Mouse (Mus musculus) cerebellum, adult 8-10 months (tissue): ENCODE results near the gene Zfp282.

Source experiments
- DNase-seq: peaks from one replicate; pipeline ENCODE4 v3.0.0; 2022

Gene Zfp282

GRCm38 (mm10) chr6:47904361-47904760 lies 27.4 kb downstream of the Zfp282 start:
- no peak for DNase-seq

- DNase-seq, result no peak
Measured at GRCm38 (mm10) chr6:47904917-47905695, 28.1 kb downstream of the Zfp282 start.

GRCm38 (mm10) chr6:47906326-47906725 lies 29.3 kb downstream of the Zfp282 start:
- no peak for DNase-seq

- DNase-seq, result no peak
Measured at GRCm38 (mm10) chr6:47909007-47909406, 32.0 kb downstream of the Zfp282 start.

GRCm38 (mm10) chr6:47911650-47912049 lies 34.6 kb downstream of the Zfp282 start:
- no peak for DNase-seq

DNA sequence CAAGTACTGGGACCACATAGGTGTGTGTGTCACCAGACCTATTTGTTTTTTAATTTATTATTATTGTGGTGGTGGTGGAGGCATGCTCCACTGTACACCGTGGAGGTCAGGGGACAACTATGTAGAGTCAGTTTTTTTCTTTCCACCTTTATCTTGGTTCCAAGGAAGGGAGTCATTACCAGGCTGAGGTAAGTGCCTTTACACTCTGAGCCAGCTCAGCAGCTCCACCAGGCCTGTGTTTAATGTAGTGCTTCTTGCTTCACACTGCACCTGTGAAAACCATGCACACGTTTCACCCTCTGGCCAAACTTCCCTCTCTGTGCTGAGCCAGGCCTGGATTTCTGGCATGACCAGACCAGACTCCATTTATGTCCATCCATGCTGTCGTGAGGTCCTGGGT lies 36.0 kb downstream of the Zfp282 start:
- no peak for DNase-seq

GRCm38 (mm10) chr6:47917051-47917450 lies 40.0 kb downstream of the Zfp282 start:
- no peak for DNase-seq

DNA sequence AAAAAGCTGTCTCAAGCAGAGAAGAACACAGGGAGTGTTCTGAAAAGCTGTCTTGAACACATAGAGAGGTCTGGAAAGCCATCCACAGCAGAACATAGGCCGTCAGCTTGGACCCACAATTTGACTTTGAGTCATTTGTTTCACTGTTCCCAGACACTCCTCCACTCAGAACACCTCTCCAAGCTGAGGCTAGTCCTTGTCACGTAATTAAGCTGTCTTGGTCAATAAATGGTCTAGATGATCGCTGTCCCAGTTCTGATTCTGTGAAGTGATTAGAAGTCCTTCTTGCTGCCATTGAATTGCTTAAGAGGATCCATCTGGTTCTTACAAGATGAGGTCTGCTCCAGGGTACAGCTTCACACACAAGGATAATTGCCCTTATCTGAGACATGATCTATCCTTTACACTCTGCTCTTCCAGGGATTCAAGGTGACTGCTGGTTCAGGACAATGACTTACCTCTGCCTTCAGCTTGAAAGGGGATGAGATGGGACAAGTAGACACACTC lies 41.8 kb downstream of the Zfp282 start:
- no peak for DNase-seq

GRCm38 (mm10) chr6:47919646-47920446 lies 42.8 kb downstream of the Zfp282 start:
- DNase-seq, result no peak

- peak; percentile 87 for DNase-seq
Measured at GRCm38 (mm10) chr6:47920447-47921340, 43.7 kb downstream of the Zfp282 start, which contains the start of gene Zfp212. Gene Zfp212 (plus strand): TSS chr6:47920476.

DNA sequence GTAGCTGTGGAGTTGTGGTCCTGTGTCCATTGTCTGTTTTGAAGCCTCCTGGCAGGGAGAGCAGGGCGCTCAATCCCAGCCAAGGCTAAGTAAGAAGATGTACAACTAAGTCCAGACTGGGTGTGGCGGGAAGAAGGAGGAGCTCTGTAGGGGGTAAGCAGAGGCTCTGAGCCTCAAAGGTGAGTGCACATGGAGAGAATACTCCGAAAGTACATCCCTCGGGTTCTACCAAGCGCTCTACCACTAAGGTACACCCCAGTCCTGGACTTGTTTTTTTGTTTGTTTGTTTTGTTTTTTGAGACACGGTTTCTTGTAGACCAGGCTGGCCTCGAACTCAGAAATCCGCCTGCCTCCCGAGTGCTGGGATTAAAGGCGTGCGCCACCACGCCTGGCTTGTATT lies 65.5 kb downstream of the Zfp282 start:
- no peak for DNase-seq

DNA sequence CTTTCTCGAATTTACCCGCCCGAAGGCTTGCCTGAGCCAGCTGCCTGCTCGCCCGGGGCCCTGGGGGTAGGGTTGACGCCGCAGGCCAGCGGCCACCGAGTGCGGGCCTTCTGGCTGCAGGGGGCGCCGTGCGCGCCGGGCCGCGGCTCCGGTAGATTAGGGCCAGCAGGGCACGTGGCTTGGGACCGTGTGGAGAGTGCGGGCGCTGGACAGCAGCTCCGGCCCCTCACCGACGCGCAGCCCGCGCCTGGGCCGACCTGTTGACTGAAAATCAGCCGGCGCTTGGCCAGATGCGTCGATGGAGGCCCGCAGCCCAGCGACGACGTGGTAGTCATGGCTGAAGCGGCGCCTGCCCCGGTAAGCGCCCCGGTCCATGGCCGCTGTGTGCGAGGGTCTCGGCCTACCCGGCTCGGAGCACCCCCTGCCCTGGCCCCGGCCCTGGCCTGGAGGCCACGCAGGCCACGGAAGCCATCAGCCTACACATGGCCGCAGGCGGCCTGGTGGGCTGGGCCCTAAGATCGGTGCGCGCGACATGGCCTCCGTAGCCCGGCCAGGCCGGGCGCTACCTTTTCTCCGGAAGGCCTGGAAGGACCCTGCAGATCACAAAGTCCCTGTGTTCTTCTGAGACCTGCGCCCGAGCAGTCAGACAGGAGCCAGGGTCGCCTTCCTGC lies 66.2 kb downstream of the Zfp282 start:
- DNase-seq, result peak; percentile 65

GRCm38 (mm10) chr6:47943721-47944120 lies 66.7 kb downstream of the Zfp282 start:
- no peak for DNase-seq

DNA sequence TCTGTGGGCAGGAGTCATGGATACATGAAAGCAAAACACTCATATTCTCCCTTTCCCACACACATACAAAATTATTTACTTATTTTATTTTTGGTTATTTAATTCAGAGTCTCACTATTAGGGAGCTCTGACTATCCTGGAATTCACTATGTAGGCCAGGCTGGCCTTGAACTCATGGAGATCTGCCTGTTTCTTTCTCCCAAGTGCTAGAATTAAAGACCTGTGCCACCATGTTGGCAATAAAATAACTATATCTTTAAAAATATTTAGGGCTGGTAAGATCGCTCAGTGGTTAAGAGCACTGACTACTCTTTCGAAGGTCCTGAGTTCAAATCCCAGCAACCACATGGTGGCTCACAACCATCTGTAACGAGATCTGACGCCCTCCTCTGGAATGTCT lies 70.4 kb downstream of the Zfp282 start:
- no peak for DNase-seq

DNA sequence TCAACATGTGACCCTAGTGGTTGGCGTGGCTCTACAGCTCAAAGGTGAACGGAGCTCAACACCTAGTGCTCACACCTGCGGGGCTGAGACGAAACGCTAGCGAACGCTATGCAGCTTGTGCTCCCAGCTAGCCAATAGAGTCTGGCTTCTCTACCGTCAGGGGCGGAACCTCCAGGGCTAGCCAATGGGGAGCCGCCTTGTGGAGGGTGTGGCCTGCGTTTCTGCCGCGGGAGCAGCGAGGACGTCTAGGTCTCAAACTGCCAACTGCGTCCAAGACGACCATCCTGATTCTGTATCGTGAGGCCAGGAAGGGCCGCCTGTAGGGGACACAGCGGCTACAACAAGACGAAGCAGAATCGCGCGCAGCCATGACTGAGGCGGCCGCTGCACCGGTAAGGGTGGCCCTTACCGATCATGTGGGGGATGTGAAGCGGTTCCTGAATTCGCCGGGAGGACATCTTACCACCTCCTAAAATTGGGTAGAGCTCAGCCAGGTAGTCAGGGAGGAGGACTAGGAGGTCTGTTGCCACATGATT lies 76.3 kb downstream of the Zfp282 start, which contains the start of gene Zfp956:
Zfp956 (plus strand) TSS at position 200 of the 536 bp plus-strand sequence.
- DNase-seq, result peak; percentile 96

- DNase-seq, result no peak
Measured at GRCm38 (mm10) chr6:47954425-47954824, 77.4 kb downstream of the Zfp282 start.

DNA sequence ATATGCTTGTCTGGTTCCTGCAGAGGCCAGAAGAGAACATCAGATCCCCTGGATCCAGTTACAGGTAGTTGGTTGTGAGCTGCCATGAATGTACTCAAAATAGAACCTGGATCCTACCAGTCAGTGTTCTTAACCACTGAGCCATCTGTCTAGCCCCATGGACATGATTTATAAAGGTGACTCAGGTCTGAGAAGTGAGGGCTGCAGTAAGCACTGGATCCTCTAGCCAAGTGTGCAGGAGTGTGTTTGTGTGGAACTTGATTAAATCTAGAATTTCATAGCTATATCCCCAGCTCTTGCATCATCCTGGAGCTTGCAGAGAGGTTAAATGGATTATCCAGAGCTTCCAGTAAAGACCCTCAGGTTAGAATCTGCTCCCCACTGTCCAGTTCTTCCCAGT lies 80.8 kb downstream of the Zfp282 start:
- DNase-seq, result no peak
